Mouse (Mus musculus) MEL (cell line): ENCODE data around the gene Arhgef7. TPM values are rescaled to one million over a fixed set of nuclear protein-coding genes. Genes with fewer than 3 reads are reported as not detected.

ENCODE experiments used
- DNase-seq: peaks from one replicate; pipeline ENCODE4 v3.0.0; 2011; ENCODE audit warnings: low read depth, low spot score
- H3K27ac ChIP-seq: 2 replicates; pipeline ENCODE4 v1.5.1; 2012; ENCODE audit warnings: low read depth, mild to moderate bottlenecking, control low read depth, low read length, moderate library complexity; ENCODE audit not compliant: control insufficient read depth
- H3K27me3 ChIP-seq, 2 experiments: fragments of 150-350 bp in 1 of 2; sonication (generic) in 1 of 2; 2 replicates each; pipeline ENCODE4 v1.6.1; 2012; ENCODE audit warnings: low read length in 2 of 2, mild to moderate bottlenecking in 2 of 2, improper control_type of control experiment in 1 of 2, moderate library complexity in 1 of 2; ENCODE audit not compliant: insufficient read depth in 2 of 2, control insufficient read depth in 1 of 2
- H3K36me3 ChIP-seq, 2 experiments: 2 replicates each; pipeline ENCODE4 v1.6.1; 2012 to 2014; ENCODE audit warnings: low read length in 2 of 2, improper control_type of control experiment in 1 of 2, inconsistent platforms in 1 of 2, mild to moderate bottlenecking in 1 of 2; ENCODE audit not compliant: insufficient read depth in 2 of 2, control insufficient read depth in 1 of 2
- H3K4me1 ChIP-seq, 2 experiments: fragments of 150-350 bp in 1 of 2; sonication (generic) in 1 of 2; 2 replicates each; pipeline ENCODE4 v1.6.1; 2012; ENCODE audit warnings: low read length in 2 of 2, improper control_type of control experiment in 1 of 2, mild to moderate bottlenecking in 1 of 2; ENCODE audit not compliant: insufficient read depth in 2 of 2, control insufficient read depth in 1 of 2
- H3K4me3 ChIP-seq, 2 experiments: fragments of 150-350 bp in 1 of 2; sonication (generic) in 1 of 2; 2 replicates each; pipeline ENCODE4 v1.5.1; 2012; ENCODE audit warnings: low read depth in 2 of 2, low read length in 2 of 2, mild to moderate bottlenecking in 2 of 2, moderate library complexity in 2 of 2, control low read depth in 1 of 2, improper control_type of control experiment in 1 of 2; ENCODE audit not compliant: control insufficient read depth in 1 of 2, insufficient read depth in 1 of 2
- H3K79me2 ChIP-seq: 2 replicates; pipeline ENCODE4 v1.6.1; 2012; ENCODE audit warnings: mild to moderate bottlenecking, low read length, moderate library complexity; ENCODE audit not compliant: control insufficient read depth, poor library complexity, insufficient read depth
- H3K9ac ChIP-seq: 2 replicates; pipeline ENCODE4 v1.6.1; 2012; ENCODE audit warnings: low read depth, mild to moderate bottlenecking, control low read depth, low read length, moderate library complexity; ENCODE audit not compliant: control insufficient read depth, poor library complexity, severe bottlenecking
- H3K9me3 ChIP-seq: fragments of 150-350 bp; sonication (generic); replicated peaks from 2 replicates; pipeline ENCODE4 v1.6.1; 2012; ENCODE audit warnings: mild to moderate bottlenecking, low read length, improper control_type of control experiment, moderate library complexity; ENCODE audit not compliant: insufficient read depth
- CTCF ChIP-seq, 3 experiments: IDR thresholded peaks in 2 of 3; conservative IDR thresholded peaks in 1 of 3; 2 replicates each; pipeline ENCODE4 v1.5.1; 2011 to 2012; ENCODE audit warnings: low read length in 3 of 3, low read depth in 2 of 3, mild to moderate bottlenecking in 2 of 3, improper control_type of control experiment in 1 of 3, inconsistent platforms in 1 of 3, mixed read lengths in 1 of 3, moderate library complexity in 1 of 3; ENCODE audit not compliant: control insufficient read depth in 1 of 3, insufficient read depth in 1 of 3, poor library complexity in 1 of 3, severe bottlenecking in 1 of 3
- EP300 ChIP-seq, 2 experiments: IDR thresholded peaks; 2 replicates each; pipeline ENCODE4 v1.6.1; 2011; ENCODE audit warnings: improper control_type of control experiment in 2 of 2, low read length in 2 of 2, low read depth in 1 of 2, mild to moderate bottlenecking in 1 of 2
- HCFC1 ChIP-seq: IDR thresholded peaks from 2 replicates; pipeline ENCODE4 v1.6.1; 2012; ENCODE audit warnings: low read depth, mild to moderate bottlenecking, inconsistent platforms, low read length, improper control_type of control experiment, moderate library complexity
- JUND ChIP-seq: IDR thresholded peaks from 2 replicates; pipeline ENCODE4 v1.6.1; 2011; ENCODE audit warnings: low read depth, mild to moderate bottlenecking, improper control_type of control experiment, low read length
- MAFK ChIP-seq: IDR thresholded peaks from 2 replicates; pipeline ENCODE4 v1.6.1; 2011; ENCODE audit warnings: low read depth, mild to moderate bottlenecking, low read length, improper control_type of control experiment, borderline replicate concordance
- MAZ ChIP-seq: IDR thresholded peaks from 2 replicates; pipeline ENCODE4 v1.6.1; 2012; ENCODE audit warnings: low read depth, mild to moderate bottlenecking, inconsistent platforms, low read length, improper control_type of control experiment
- MEF2A ChIP-seq: IDR thresholded peaks from 2 replicates; pipeline ENCODE4 v1.6.1; 2014; ENCODE audit warnings: low read depth, mild to moderate bottlenecking, inconsistent platforms, low read length, improper control_type of control experiment; ENCODE audit not compliant: poor library complexity, insufficient replicate concordance, severe bottlenecking; ENCODE audit errors: extremely low read depth
- NELFE ChIP-seq: IDR thresholded peaks from 2 replicates; pipeline ENCODE4 v1.6.1; 2011; ENCODE audit warnings: low read depth, low read length, improper control_type of control experiment
- POLR2AphosphoS2 ChIP-seq: IDR thresholded peaks from 2 replicates; pipeline ENCODE4 v1.6.1; 2011; ENCODE audit warnings: low read length, improper control_type of control experiment
- RCOR1 ChIP-seq: IDR thresholded peaks from 2 replicates; pipeline ENCODE4 v1.6.1; 2012; ENCODE audit warnings: low read depth, mild to moderate bottlenecking, inconsistent platforms, low read length, improper control_type of control experiment
- SIN3A ChIP-seq: IDR thresholded peaks from 2 replicates; pipeline ENCODE4 v1.6.1; 2012; ENCODE audit warnings: low read length, improper control_type of control experiment, inconsistent platforms
- TAL1 ChIP-seq: IDR thresholded peaks from 2 replicates; pipeline ENCODE4 v1.6.1; 2012; ENCODE audit warnings: mild to moderate bottlenecking, inconsistent platforms, low read length, moderate library complexity, mixed read lengths
- TBP ChIP-seq: IDR thresholded peaks from 2 replicates; pipeline ENCODE4 v1.8.0; 2011; ENCODE audit warnings: low read depth, low read length, improper control_type of control experiment
- USF1 ChIP-seq: IDR thresholded peaks from 2 replicates; pipeline ENCODE4 v1.6.1; 2014; ENCODE audit warnings: low read depth, mild to moderate bottlenecking, inconsistent platforms, low read length, improper control_type of control experiment, moderate library complexity
- USF2 ChIP-seq, 2 experiments: IDR thresholded peaks; 2 replicates each; pipeline ENCODE4 v1.6.1; 2011 to 2012; ENCODE audit warnings: improper control_type of control experiment in 2 of 2, low read length in 2 of 2, borderline replicate concordance in 1 of 2, inconsistent platforms in 1 of 2, low read depth in 1 of 2, mild to moderate bottlenecking in 1 of 2; ENCODE audit not compliant: insufficient read depth in 1 of 2
- ZNF384 ChIP-seq: IDR thresholded peaks from 2 replicates; pipeline ENCODE4 v1.6.1; 2012; ENCODE audit warnings: low read depth, mild to moderate bottlenecking, inconsistent platforms, low read length, improper control_type of control experiment
- polyA plus RNA-seq, 2 experiments: library from polyadenylated mRNA; stranded (reverse) in 1 of 2; unstranded in 1 of 2; fragments of >175 nt in 1 of 2; fragments of >200 nt in 1 of 2; gene quantifications; 2 replicates each; pipeline versions ENCODE4 v1.2.1 to v1.2.4; 2012; ENCODE audit warnings: low replicate concordance in 2 of 2, low read depth in 1 of 2; ENCODE audit not compliant: insufficient read length in 2 of 2, insufficient read depth in 1 of 2, missing spikeins in 1 of 2
- total RNA-seq: library from RNA; depleted of rRNA; stranded (reverse); fragments of 300-350 nt; gene quantifications from 2 replicates; pipeline ENCODE4 v1.2.3, GENCODE M21; 2012

The Arhgef7 gene
- total and polyA plus RNA-seq, 3 experiments, result 21.0 to 36.8 TPM; not detected in 1

DNA sequence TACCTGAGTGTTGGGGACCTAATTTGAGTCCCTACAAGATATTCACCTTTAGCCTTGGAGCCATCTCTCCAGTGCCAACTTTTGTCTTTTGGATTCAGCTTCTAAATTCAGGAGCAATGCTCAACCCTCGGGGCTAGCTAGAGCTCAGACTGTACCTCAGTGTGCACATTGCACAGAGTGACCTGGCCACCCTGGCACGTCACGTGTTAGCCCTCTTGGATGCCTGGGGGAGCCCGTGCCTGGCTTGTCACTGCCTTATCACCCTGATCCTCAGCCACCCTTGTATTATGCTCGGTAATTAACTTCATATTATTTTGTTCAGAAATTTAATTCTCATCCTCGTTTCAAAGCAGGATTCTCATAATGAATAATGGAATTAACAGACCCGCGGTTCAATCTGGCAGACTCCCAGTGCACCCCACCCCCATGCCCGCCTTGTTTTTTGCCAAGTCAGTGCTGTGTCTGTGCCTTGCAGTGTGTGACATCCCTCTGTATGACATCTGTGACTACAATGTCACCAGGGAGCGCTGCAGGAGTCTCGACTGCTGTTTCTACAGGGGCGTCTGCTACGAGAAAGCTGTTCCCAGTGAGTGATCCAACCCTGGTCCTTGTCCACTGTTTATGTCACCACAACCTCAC, 116.3 kb downstream of the Arhgef7 start:
- Histone ChIP-seq H3K4me1 (no peaks in the 10 kb centered on the region), H3K27me3 (no peaks in the 10 kb centered on the region; a peak in 1 of 4 replicates), H3K9me3 (no peaks in the 10 kb centered on the region), H3K9ac (no peak overlapping the region), H3K4me3 (no peak overlapping the region), H3K27ac (no peak overlapping the region), H3K79me2 (no peaks in the 10 kb centered on the region), H3K36me3 (no peaks in the 10 kb centered on the region)
- TF ChIP-seq POLR2AphosphoS2 (no peak), NELFE (no peak), JUND (no peak), ZNF384 (no peak)
- no peak for DNase-seq

DNA sequence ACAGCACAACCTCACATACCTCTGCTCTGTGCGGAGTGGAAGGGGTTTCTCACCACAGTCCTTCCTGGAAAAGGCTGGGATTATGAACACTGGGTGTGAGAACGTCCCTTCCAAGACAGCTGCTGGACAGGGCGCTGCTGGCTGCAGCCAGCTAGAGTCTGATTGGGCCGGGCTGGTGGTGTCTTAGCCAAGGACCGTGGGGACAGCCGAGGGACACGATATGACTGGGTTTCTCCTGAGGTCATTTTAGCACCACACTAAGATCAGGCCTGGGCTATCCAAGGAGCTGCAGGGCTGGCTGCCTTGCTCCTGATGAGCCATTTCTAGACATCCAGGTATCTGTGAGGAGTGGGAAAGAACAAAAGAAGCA, 116.8 kb downstream of the Arhgef7 start:
- TF ChIP-seq USF2 (IDR thresholded peaks at IDR 0.05; ENCODE audit: borderline replicate concordance in 1 of 2, insufficient read depth in 1 of 2, low read depth in 1 of 2, low read length in 2 of 2), result no peak
- TF ChIP-seq SIN3A, result no peak
- no peak for TF ChIP-seq HCFC1
- no peak for TF ChIP-seq EP300 (IDR thresholded peaks at IDR 0.05; ENCODE audit: low read depth in 1 of 2, low read length in 2 of 2)
- TF ChIP-seq RCOR1, result no peak
- TF ChIP-seq TAL1, result no peak
- TF ChIP-seq MAFK, result no peak
- no peak for TF ChIP-seq CTCF (IDR thresholded peaks at IDR 0.05 in 2 of 3, conservative IDR thresholded peaks at IDR 0.05 in 1 of 3; ENCODE audit: control insufficient read depth in 1 of 3, insufficient read depth in 1 of 3, low read depth in 2 of 3, low read length in 3 of 3, poor library complexity in 1 of 3, severe bottlenecking in 1 of 3)
- TF ChIP-seq NELFE, result no peak
- no peak for TF ChIP-seq MAZ
- no peak for TF ChIP-seq USF1
- TF ChIP-seq TBP, result no peak
- no peak for TF ChIP-seq POLR2AphosphoS2
- no peak for TF ChIP-seq MEF2A
- Histone ChIP-seq H3K36me3 (no peaks in the 10 kb centered on the region), H3K4me3 (no peak overlapping the region), H3K9me3 (no peaks in the 10 kb centered on the region), H3K4me1 (no peaks in the 10 kb centered on the region), H3K79me2 (no peaks in the 10 kb centered on the region), H3K9ac (no peak overlapping the region), H3K27ac (no peak overlapping the region), H3K27me3 (no peaks in the 10 kb centered on the region; a peak in 1 of 4 replicates)
- no peak for DNase-seq
